Mouse (Mus musculus): Measurements from ENCODE around the gene Lyrm7. TPM values are rescaled to one million over a fixed set of nuclear protein-coding genes. Genes with fewer than 3 reads are reported as not detected.
"Not testable (repeated sequence)": the region's sequence is repeated elsewhere in the genome, so short reads cannot be mapped to it uniquely, and the experiment has no call there.

Gene Lyrm7
- total RNA-seq (2015) (2.9 and 5.3 TPM in 2 replicates), total RNA-seq (2017) (2.0 and 4.1 TPM in 2 replicates)

- ATAC-seq (replicated peaks; ENCODE audit: poor library complexity) = peak; percentile 92
Measured at GRCm38 (mm10) chr11:54860256-54861038, at the start of gene Lyrm7. Gene Lyrm7, minus strand, starts transcription at chr11:54860916.

GRCm38 (mm10) chr11:54910081-54910665, 49.5 kb upstream of the Lyrm7 start:
- ATAC-seq (replicated peaks; ENCODE audit: poor library complexity) = no peak

GRCm38 (mm10) chr11:54909273-54909672, 48.6 kb upstream of the Lyrm7 start:
- no peak for ATAC-seq (replicated peaks; ENCODE audit: poor library complexity)

DNA sequence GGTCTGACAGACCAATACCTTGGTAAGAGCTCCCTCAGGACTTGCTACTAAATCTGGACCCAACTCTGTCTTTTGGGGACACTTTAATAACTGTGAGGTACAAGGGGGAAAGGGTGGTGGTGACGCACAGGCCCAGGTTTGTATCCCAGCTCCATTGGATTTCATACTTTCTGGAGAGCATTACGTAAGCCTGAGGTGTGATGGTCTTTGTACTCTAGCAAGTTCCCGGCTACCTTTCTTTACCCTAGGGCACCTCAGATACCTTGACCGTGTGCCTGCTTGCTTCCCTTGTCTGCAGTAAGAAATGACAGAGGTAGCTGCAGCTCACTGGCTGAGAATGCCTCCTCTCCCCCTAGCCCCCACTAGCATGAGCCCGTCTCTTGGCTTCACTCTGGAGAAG, 46.5 kb upstream of the Lyrm7 start:
- no peak for ATAC-seq (replicated peaks; ENCODE audit: poor library complexity)

GRCm38 (mm10) chr11:54906466-54906865, 45.8 kb upstream of the Lyrm7 start:
- no peak for ATAC-seq (replicated peaks; ENCODE audit: poor library complexity)

DNA sequence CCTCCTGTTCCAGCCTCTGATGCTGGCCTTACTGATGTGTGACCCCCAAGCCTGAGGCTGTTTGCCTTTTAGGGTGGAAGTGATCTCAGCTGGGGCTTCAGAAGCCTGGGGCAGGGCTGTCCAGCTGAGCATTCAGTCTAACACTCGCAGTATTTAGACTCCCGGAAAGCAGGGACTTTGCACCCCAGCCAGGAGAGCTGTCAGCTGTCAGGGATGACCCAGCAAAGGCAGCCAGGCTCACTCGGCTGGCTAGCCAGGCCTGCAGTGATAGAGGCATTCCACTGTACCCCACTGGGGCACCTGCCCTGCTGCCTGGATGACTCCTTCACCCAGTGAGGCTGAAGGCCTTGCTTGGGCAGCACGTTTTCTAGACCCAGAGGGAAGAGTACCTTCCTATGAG, 45.2 kb upstream of the Lyrm7 start:
- ATAC-seq (replicated peaks; ENCODE audit: poor library complexity) = no peak

DNA sequence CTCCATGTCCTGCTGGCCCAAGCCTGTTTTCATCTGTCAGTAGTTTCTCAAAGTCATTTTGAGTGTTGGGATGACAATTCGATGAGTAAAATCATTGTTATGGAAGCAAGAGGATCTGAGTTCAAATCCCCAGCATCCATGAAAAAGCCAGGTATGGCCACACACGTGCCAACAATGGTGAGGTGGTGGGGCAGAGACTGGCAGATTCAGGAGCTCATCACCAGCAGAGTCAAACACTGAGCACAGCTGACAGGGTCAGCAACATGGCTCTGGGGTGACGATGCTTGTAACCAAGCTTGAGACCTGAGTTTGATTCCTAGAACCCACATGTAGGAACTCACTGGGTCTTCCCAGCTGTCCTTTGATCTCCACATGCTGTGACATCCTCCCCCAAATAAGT, 44.4 kb upstream of the Lyrm7 start:
- ATAC-seq (replicated peaks; ENCODE audit: poor library complexity) = no peak

- ATAC-seq (replicated peaks; ENCODE audit: poor library complexity) = peak; percentile 40; the same call in 1 of the 2 replicates
Measured at GRCm38 (mm10) chr11:54903940-54904706, 43.4 kb upstream of the Lyrm7 start.

GRCm38 (mm10) chr11:54903339-54903738, 42.6 kb upstream of the Lyrm7 start:
- no peak for ATAC-seq (replicated peaks; ENCODE audit: poor library complexity)

DNA sequence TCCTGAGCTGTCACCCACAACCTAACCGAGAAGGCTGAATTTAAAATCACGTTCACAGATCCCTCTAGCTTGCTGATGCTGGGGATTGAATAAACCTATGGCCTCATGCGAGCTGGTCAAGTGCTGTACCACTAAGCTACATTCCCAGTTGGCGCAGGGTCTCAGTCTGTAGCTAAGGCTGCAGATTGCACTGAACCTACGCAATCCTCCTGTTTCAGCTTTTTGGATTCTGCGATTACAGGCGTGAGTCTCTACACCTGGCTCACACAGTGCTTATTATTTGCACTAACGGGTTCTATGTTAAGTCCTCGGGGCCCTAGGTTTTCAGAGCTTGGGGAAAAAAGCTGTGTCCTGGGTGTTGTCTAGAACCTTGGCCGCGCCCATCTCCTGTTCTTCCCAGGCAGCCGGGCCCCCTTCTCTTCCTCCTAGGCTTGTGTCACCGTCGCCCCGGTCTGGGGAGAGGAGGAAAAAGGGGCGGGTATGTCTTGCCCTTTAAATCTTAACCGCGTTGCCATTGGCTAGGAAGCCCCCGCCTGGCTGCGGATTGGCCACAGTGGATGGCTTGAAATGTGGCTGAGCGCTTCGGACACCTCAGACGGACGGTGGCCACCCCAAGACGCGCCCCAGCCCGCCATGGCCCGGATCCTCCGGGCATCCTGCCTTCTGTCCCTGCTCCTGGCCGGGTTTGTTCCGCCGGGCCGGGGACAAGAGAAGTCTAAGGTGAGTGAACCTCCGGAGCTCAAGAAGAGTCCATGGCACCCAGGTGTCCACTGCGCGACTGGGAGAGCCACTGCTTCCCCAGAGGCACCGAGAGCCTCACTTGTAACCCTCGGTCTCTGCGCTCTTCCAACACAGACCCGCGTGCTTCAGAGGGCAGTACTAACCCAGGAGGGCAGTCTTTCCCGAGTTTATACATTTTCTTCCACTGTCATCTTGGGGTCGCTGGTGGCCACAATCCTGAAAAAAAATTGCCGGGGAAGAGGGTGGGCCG, 41.9 kb upstream of the Lyrm7 start, which contains the start of gene Gpx3:
Gene Gpx3 (plus strand): TSS at position 121 of the 991 bp plus-strand sequence.
- ATAC-seq (replicated peaks; ENCODE audit: poor library complexity) = peak; percentile 75

- no peak for ATAC-seq (replicated peaks; ENCODE audit: poor library complexity)
Measured at GRCm38 (mm10) chr11:54899657-54900056, 38.9 kb upstream of the Lyrm7 start.

- no peak for ATAC-seq (replicated peaks; ENCODE audit: poor library complexity)
Measured at GRCm38 (mm10) chr11:54897470-54897869, 36.8 kb upstream of the Lyrm7 start.

DNA sequence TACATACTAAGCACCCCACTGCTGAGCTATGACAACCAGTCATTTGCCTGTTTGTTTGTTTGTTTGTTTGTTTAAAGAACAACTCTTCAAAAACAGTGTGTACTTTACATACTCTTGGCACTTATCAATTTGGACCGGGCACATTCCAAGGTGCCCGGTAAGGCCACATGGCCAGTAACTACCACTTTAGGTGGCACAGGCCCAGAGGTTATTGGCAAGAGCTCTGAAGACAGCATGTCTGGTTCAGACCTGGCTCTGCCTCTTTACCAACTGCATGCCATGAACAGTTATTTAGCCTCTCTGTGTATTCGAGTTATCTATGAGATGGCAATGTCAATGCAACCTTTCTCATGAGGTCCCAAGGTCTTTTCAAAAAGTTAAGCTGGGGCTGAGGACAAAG, 35.9 kb upstream of the Lyrm7 start:
- ATAC-seq (replicated peaks; ENCODE audit: poor library complexity) = not testable (repeated sequence)

DNA sequence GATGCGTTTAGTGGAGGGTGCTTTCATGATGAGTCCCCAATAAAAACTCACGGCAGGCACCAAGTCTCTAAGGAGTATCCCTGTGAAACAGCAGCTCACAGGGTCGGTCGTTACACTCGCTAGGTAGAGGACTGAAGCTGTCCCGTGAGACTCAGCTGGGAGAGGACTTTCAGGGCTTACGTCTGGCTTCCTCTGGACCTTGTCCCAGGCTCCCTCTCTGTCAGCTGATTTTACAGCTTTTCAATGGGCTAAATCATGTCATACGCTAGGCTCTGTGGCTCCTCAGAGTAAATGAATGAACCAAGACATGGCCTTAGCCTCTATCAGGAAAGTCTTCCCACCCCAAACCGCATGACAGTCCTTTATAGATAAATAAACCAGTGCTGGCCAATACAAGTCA, 33.9 kb upstream of the Lyrm7 start:
- no peak for ATAC-seq (replicated peaks; ENCODE audit: poor library complexity)

- no peak for ATAC-seq (replicated peaks; ENCODE audit: poor library complexity)
Measured at GRCm38 (mm10) chr11:54892091-54892490, 31.4 kb upstream of the Lyrm7 start.

DNA sequence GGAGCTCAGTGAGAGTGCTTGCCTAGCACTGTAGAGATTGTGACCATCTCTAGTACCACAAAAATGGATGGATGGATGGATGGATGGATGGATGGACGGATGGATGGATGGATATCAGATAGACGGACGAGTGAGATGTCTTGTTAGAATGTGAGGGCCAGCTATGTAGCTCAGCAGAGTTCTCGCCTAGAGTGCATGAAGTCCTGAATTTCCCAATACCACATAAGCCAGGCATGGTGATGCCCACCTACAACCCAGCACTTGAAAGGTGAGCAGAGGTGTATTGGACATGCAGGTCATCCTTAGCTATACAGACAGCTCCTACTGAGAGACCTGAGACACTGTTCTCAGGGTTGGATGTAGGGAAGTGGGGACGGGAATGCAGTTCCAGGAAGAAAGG, 30.6 kb upstream of the Lyrm7 start:
- no peak for ATAC-seq (replicated peaks; ENCODE audit: poor library complexity)

GRCm38 (mm10) chr11:54887927-54888326, 27.2 kb upstream of the Lyrm7 start:
- ATAC-seq (replicated peaks; ENCODE audit: poor library complexity) = no peak

DNA sequence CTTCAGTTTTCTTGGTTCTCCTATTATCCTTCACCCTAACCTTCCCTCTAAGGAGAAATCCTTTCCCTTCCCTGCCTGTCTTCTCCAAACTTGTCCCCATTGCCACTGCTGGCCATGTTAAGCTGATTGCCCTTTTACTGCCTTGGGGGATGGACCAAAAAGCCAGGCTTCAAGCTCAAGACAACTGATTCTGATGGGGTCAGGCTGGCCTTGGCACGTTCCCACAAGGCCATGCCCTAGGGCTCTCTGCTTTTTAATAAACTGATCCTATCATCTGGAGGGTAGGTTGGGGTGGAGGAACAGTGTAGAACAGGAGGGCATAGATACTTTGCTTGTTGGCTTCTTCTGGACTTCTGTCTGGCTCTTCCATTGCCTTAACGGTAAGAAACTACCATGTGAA, 24.7 kb upstream of the Lyrm7 start:
- ATAC-seq (replicated peaks; ENCODE audit: poor library complexity) = no peak

DNA sequence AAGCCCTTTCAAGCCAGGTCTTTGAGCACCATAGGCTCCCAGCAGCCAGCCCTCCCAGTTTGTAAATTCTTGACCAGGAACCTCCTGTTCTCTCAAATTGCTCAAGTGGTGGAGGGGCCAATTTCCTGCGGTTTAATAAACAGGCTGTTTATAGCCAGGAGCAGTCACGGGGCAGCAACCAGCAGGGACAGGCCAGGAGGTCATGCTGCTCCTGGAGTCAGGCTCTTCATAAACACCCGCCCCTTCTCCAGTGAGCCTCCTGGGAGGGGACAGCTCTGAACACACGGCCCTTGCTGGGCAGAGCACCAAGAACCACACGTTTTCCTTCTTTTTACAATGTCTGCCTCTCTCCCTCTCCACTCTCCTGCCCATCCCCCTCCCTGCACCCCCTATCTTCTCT, 24.2 kb upstream of the Lyrm7 start:
- peak; percentile 82 for ATAC-seq (replicated peaks; ENCODE audit: poor library complexity)

GRCm38 (mm10) chr11:54884197-54884828, 23.6 kb upstream of the Lyrm7 start:
- peak; percentile 79 for ATAC-seq (replicated peaks; ENCODE audit: poor library complexity)
